In genomic region chr1:134339162-134339561, GRCm38 (mm10) we compare ENCODE assay signal across 39 mouse cellular contexts. TPM values are rescaled to one million over a fixed set of nuclear protein-coding genes. Genes with fewer than 3 reads are reported as not detected.
A peak's percentile ranks its signal among the peaks of the same experiment; 100 is the strongest.
DNase-seq lines count a peak whose midpoint lies in the region; ATAC-seq lines count a peak whose summit lies in the region.
"Had no signal": no experiment of that assay in that cellular context is flagged by ENCODE, and none has a peak within 500 bp of the region (broad histone marks: within the 10 kb centered on the region; RNA-seq: fewer than 3 reads in every experiment).

No protein-coding gene starts in this region.

- H3K9ac ChIP-seq in heart, embryonic 13.5 days = no peak overlapping the region
- H3K9ac ChIP-seq in limb, embryonic 13.5 days = no peak overlapping the region
- H3K9ac ChIP-seq: embryonic facial prominence, embryonic 12.5 days; hindbrain, embryonic 14.5 days; limb, embryonic 12.5 days; liver, embryonic 12.5 days; liver, postnatal 0 days; neural tube, embryonic 12.5 days had no signal

- peak overlapping the region; percentile 34 for H3K4me2 ChIP-seq in heart, embryonic 13.5 days
- no peak overlapping the region for H3K4me2 ChIP-seq in limb, embryonic 13.5 days (replicated peaks)
- H3K4me2 ChIP-seq: embryonic facial prominence, embryonic 12.5 days; hindbrain, embryonic 14.5 days; limb, embryonic 12.5 days; liver, embryonic 12.5 days; midbrain, embryonic 11.5 days; neural tube, embryonic 12.5 days had no signal

- peaks cover 84% of the 10 kb centered on the region for H3K4me1 ChIP-seq in heart, embryonic 13.5 days
- H3K4me1 ChIP-seq in limb, embryonic 13.5 days = peaks cover 33% of the 10 kb centered on the region
- peaks cover 16% of the 10 kb centered on the region for H3K4me1 ChIP-seq in limb, embryonic 10.5 days

- DNase-seq in cerebellum, adult 11-12 months = peak; percentile 32
- peak; percentile 20 to 22 for DNase-seq in cerebellum, postnatal 25 days
- DNase-seq in cerebellum, postnatal 14 days = no peak
- no peak for DNase-seq in heart, adult 8-10 months (ENCODE audit: low spot score)
- no peak for DNase-seq in limb, embryonic 10.5 days (ENCODE audit: low spot score)
- DNase-seq: adrenal gland, adult 8-10 months; kidney, postnatal 14 days; liver, postnatal 0 days; lung, postnatal 36 days; right cerebral cortex, adult 18-20 months; spleen, adult 18-20 months; thymus, postnatal 14 days had no signal

- ATAC-seq in cerebellum, adult (ENCODE audit: insufficient number of reproducible peaks, low FRiP score, low TSS enrichment) = no peak
- ATAC-seq in heart, embryonic 13.5 days (ENCODE audit: extremely low read depth, insufficient number of reproducible peaks, low FRiP score, low TSS enrichment) = no peak
- ATAC-seq in limb, embryonic 13.5 days (ENCODE audit: low FRiP score, low read depth) = 0 out of 2 replicates have a peak, but pooled peaks have one; percentile 48
- ATAC-seq: forebrain, embryonic 16.5 days; intestine, postnatal 0 days; liver, embryonic 12.5 days; liver, postnatal 0 days; midbrain, embryonic 16.5 days had no signal

- no peak overlapping the region for H3K4me3 ChIP-seq in heart, embryonic 13.5 days
- H3K4me3 ChIP-seq in limb, embryonic 13.5 days = no peak overlapping the region
- no peak overlapping the region for H3K4me3 ChIP-seq in limb, embryonic 10.5 days
- H3K4me3 ChIP-seq: embryonic facial prominence, embryonic 12.5 days; erythroblast, embryonic 14.5 days; limb, embryonic 12.5 days; liver, embryonic 12.5 days; neural tube, embryonic 12.5 days had no signal

- H3K9me3 ChIP-seq in heart, embryonic 13.5 days = no peaks in the 10 kb centered on the region
- no peaks in the 10 kb centered on the region for H3K9me3 ChIP-seq in limb, embryonic 13.5 days
- H3K9me3 ChIP-seq in limb, embryonic 10.5 days (replicated peaks) = no peaks in the 10 kb centered on the region
- H3K9me3 ChIP-seq: embryonic facial prominence, embryonic 12.5 days; G1E; limb, embryonic 12.5 days; liver, embryonic 12.5 days; neural tube, embryonic 12.5 days had no signal

- H3K27me3 ChIP-seq in heart, embryonic 13.5 days (replicated peaks) = no peaks in the 10 kb centered on the region
- no peaks in the 10 kb centered on the region for H3K27me3 ChIP-seq in limb, embryonic 13.5 days
- H3K27me3 ChIP-seq in limb, embryonic 10.5 days (ENCODE audit: low read depth, poor library complexity, severe bottlenecking) = no peaks in the 10 kb centered on the region
- H3K27me3 ChIP-seq: embryonic facial prominence, embryonic 12.5 days; limb, embryonic 12.5 days; neural tube, embryonic 12.5 days had no signal

- peak overlapping the region; percentile 82 for H3K27ac ChIP-seq in heart, embryonic 13.5 days (replicated peaks)
- H3K27ac ChIP-seq in limb, embryonic 13.5 days = no peak overlapping the region
- H3K27ac ChIP-seq in limb, embryonic 10.5 days = no peak overlapping the region
- H3K27ac ChIP-seq: embryonic facial prominence, embryonic 12.5 days; hindbrain, embryonic 14.5 days; limb, embryonic 12.5 days; liver, embryonic 12.5 days; neural tube, embryonic 12.5 days had no signal

- no peaks in the 10 kb centered on the region for H3K36me3 ChIP-seq in heart, embryonic 13.5 days
- no peaks in the 10 kb centered on the region for H3K36me3 ChIP-seq in limb, embryonic 13.5 days
- no peaks in the 10 kb centered on the region for H3K36me3 ChIP-seq in limb, embryonic 10.5 days
- H3K36me3 ChIP-seq: embryonic facial prominence, embryonic 12.5 days; limb, embryonic 12.5 days; liver, embryonic 12.5 days; neural tube, embryonic 12.5 days had no signal

- 45% methylated on average over 7 of the region's 7 CpGs for WGBS in heart, embryonic 13.5 days
- 86% methylated on average over 7 of the region's 7 CpGs for WGBS in limb, embryonic 13.5 days
- WGBS in limb, embryonic 10.5 days = 91% methylated on average over 7 of the region's 7 CpGs

RNA-seq across cellular contexts. Expression of gene Ppfia4, which starts 6.4 kb away (rescaled TPM):
- polyA plus RNA-seq in heart, embryonic 13.5 days (2015; fragmentation: Nextera tagmentation; extraction: Ambion mirVana) = 10.9 and 12.6 TPM in 2 replicates
- 1 to 10 TPM in 1 of 4 experiments, under 1 TPM in 3; 0.63 to 1.1 (median 0.95) TPM for total RNA-seq in heart, adult 8-10 months (2022)
- polyA plus RNA-seq in limb, embryonic 13.5 days (2015; fragmentation: Nextera tagmentation; extraction: Ambion mirVana) = 10.3 and 10.4 TPM in 2 replicates
- polyA plus RNA-seq in limb, embryonic 10.5 days (2016; fragmentation: Nextera tagmentation; extraction: Ambion mirVana) = 1.8 and 2.3 TPM in 2 replicates

RNA-seq across cellular contexts. Expression of gene Tmem183a, which starts 22.6 kb away (rescaled TPM):
- 54.0 and 63.0 TPM in 2 replicates for polyA plus RNA-seq in heart, embryonic 13.5 days (2015; fragmentation: Nextera tagmentation; extraction: Ambion mirVana)
- total RNA-seq in heart, adult 8-10 months (2022) = 10 to 100 TPM; 11.4 to 20.0 (median 13.8) TPM
- 81.0 and 90.9 TPM in 2 replicates for polyA plus RNA-seq in limb, embryonic 13.5 days (2015; fragmentation: Nextera tagmentation; extraction: Ambion mirVana)
- polyA plus RNA-seq in limb, embryonic 10.5 days (2016; fragmentation: Nextera tagmentation; extraction: Ambion mirVana) = 118 TPM in 2 replicates

RNA-seq across cellular contexts. Expression of gene 4933406M09Rik, which starts 46.6 kb away (rescaled TPM):
- not detected in 2 replicates for polyA plus RNA-seq in heart, embryonic 13.5 days (2015; fragmentation: Nextera tagmentation; extraction: Ambion mirVana)
- total RNA-seq in heart, adult 8-10 months (2022) = not detected
- polyA plus RNA-seq in limb, embryonic 13.5 days (2015; fragmentation: Nextera tagmentation; extraction: Ambion mirVana) = not detected in 2 replicates
- not detected in 2 replicates for polyA plus RNA-seq in limb, embryonic 10.5 days (2016; fragmentation: Nextera tagmentation; extraction: Ambion mirVana)
- total RNA-seq: adrenal gland, adult 8-10 months; adrenal gland, postnatal 4 days; gastrocnemius, adult 8-10 months; gastrocnemius, postnatal 4 days; hematopoietic stem cell, adult 5-6 weeks; layer of hippocampus, adult 18-20 months; layer of hippocampus, postnatal 10 days; left cerebral cortex, adult 18-20 months; left cerebral cortex, postnatal 14 days; megakaryocyte, adult 5-6 weeks had no signal
- polyA plus RNA-seq: embryonic facial prominence, embryonic 12.5 days; forebrain, embryonic 11.5 days; forebrain, embryonic 16.5 days; G1E; hindbrain, embryonic 14.5 days; intestine, postnatal 0 days; kidney, embryonic 14.5 days; limb, embryonic 12.5 days; liver, embryonic 12.5 days; liver, postnatal 0 days; lung, embryonic 16.5 days; midbrain, embryonic 11.5 days; midbrain, embryonic 16.5 days; neural tube, embryonic 12.5 days; stomach, embryonic 16.5 days had no signal

RNA-seq across cellular contexts. Expression of gene Myog, which starts 49.4 kb away (rescaled TPM):
- polyA plus RNA-seq in heart, embryonic 13.5 days (2015; fragmentation: Nextera tagmentation; extraction: Ambion mirVana) = 1.5 and 3.5 TPM in 2 replicates
- not detected for total RNA-seq in heart, adult 8-10 months (2022)
- polyA plus RNA-seq in limb, embryonic 13.5 days (2015; fragmentation: Nextera tagmentation; extraction: Ambion mirVana) = 171 and 190 TPM in 2 replicates
- 2.0 and 16.0 TPM in 2 replicates for polyA plus RNA-seq in limb, embryonic 10.5 days (2016; fragmentation: Nextera tagmentation; extraction: Ambion mirVana)
- total RNA-seq: adrenal gland, adult 8-10 months; G1E; hematopoietic stem cell, adult 5-6 weeks; layer of hippocampus, adult 18-20 months; layer of hippocampus, postnatal 10 days; left cerebral cortex, adult 18-20 months; left cerebral cortex, postnatal 14 days; megakaryocyte, adult 5-6 weeks had no signal
- polyA plus RNA-seq: erythroblast, embryonic 14.5 days; forebrain, embryonic 11.5 days; forebrain, embryonic 16.5 days; G1E; liver, postnatal 0 days; midbrain, embryonic 11.5 days had no signal

Comparison
In these comparisons a context has a peak if more than half of its experiments do, and no peak if none do; other contexts are left out.
1. DNase-seq: peak in cerebellum, adult 11-12 months (single experiment) and cerebellum, postnatal 25 days (2 of 2); none in cerebellum, postnatal 14 days (0 of 2), heart, adult 8-10 months (single experiment) and limb, embryonic 10.5 days (single experiment).